Mouse (Mus musculus) kidney, embryonic 14.5 days (tissue): ENCODE data around the gene Gm42906. TPM values are rescaled to one million over a fixed set of nuclear protein-coding genes. Genes with fewer than 3 reads are reported as not detected.

Experiments
- ATAC-seq: fragments of 200-750 bp; cut with Nextera tagmentation; 2 replicates; pipeline ENCODE4 v1.8.0; 2017; ENCODE audit warnings: moderate number of reproducible peaks, mild to moderate bottlenecking, moderate TSS enrichment, moderate library complexity; ENCODE audit not compliant: low FRiP score, low TSS enrichment
- H3K27ac ChIP-seq: fragments of 300-500 bp; sonication (generic); 2 replicates; pipeline ENCODE4 v1.5.1; 2014; ENCODE audit warnings: low read depth, mild to moderate bottlenecking, low read length, moderate library complexity, mixed read lengths
- H3K27me3 ChIP-seq: fragments of 300-500 bp; sonication (generic); 2 replicates; pipeline ENCODE4 v1.6.1; 2014; ENCODE audit warnings: mild to moderate bottlenecking, low read length; ENCODE audit not compliant: control insufficient read depth, insufficient read depth
- H3K36me3 ChIP-seq: fragments of 300-500 bp; sonication (generic); 2 replicates; pipeline ENCODE4 v1.6.1; 2014; ENCODE audit warnings: low read length, mixed read lengths; ENCODE audit not compliant: control insufficient read depth, insufficient read depth
- H3K4me1 ChIP-seq: fragments of 300-500 bp; sonication (generic); 2 replicates; pipeline ENCODE4 v1.6.1; 2014; ENCODE audit warnings: low read length, mixed read lengths; ENCODE audit not compliant: control insufficient read depth, insufficient read depth
- H3K4me2 ChIP-seq: fragments of 300-500 bp; sonication (generic); replicated peaks from 2 replicates; pipeline ENCODE4 v1.6.1; 2014; ENCODE audit warnings: low read depth, mild to moderate bottlenecking, low read length
- H3K4me3 ChIP-seq: fragments of 300-500 bp; sonication (generic); 2 replicates; pipeline ENCODE4 v1.5.1; 2014; ENCODE audit warnings: mild to moderate bottlenecking, low read length
- H3K9ac ChIP-seq: fragments of 300-500 bp; sonication (generic); 2 replicates; pipeline ENCODE4 v1.6.1; 2014; ENCODE audit warnings: low read depth, mild to moderate bottlenecking, low read length, moderate library complexity
- H3K9me3 ChIP-seq: fragments of 300-500 bp; sonication (generic); 2 replicates; pipeline ENCODE4 v1.6.1; 2016; ENCODE audit warnings: low read length; ENCODE audit not compliant: control insufficient read depth
- WGBS: fragments of 180-500 bp; shearing (Covaris S2); extraction: QIAGEN DNeasy Blood & Tissue Kit; methylation state at CpG from one replicate; pipeline ENCODE4 v1.1.7; 2014; 5-methylcytosine and 5-hydroxymethylcytosine counted together
- polyA plus RNA-seq: library from polyadenylated mRNA; unstranded; fragments of >200 nt; fragmentation: Nextera tagmentation; extraction: Ambion mirVana; gene quantifications from 2 replicates; pipeline ENCODE4 v1.2.1, GENCODE M21; 2014

Gm42906 gene
- polyA plus RNA-seq, 1 experiment from 2014 or later, result not detected

- 73% methylated on average over 3 of the region's 3 CpGs for WGBS
- H3K9ac ChIP-seq, result no peak overlapping the region
- no peaks in the 10 kb centered on the region for H3K9me3 ChIP-seq
- ATAC-seq, result no peak
- no peak overlapping the region for H3K27ac ChIP-seq
- H3K27me3 ChIP-seq, result no peaks in the 10 kb centered on the region
- H3K4me3 ChIP-seq, result no peak overlapping the region
- H3K36me3 ChIP-seq, result no peaks in the 10 kb centered on the region
- peaks cover 10% of the 10 kb centered on the region; the same call in 1 of the 2 replicates for H3K4me1 ChIP-seq
- no peak overlapping the region for H3K4me2 ChIP-seq
Observed at GRCm38 (mm10) chr5:151413617-151414016, 14.3 kb downstream of the Gm42906 start.

GRCm38 (mm10) chr5:151412666-151413463 lies 15.1 kb downstream of the Gm42906 start:
- 35% methylated on average over 11 of the region's 11 CpGs for WGBS
- H3K27ac ChIP-seq, result peak overlapping the region; percentile 1; the same call in 1 of the 2 replicates
- ATAC-seq, result peak; percentile 76; the same call in 1 of the 2 replicates

GRCm38 (mm10) chr5:151410006-151410405 lies 18.0 kb downstream of the Gm42906 start:
- H3K4me2 ChIP-seq, result no peak overlapping the region
- no peaks in the 10 kb centered on the region for H3K27me3 ChIP-seq
- no peaks in the 10 kb centered on the region for H3K9me3 ChIP-seq
- H3K4me3 ChIP-seq, result no peak overlapping the region
- 73% methylated on average over 3 of the region's 3 CpGs for WGBS
- H3K27ac ChIP-seq, result no peak overlapping the region
- peaks cover 10% of the 10 kb centered on the region; the same call in 1 of the 2 replicates for H3K4me1 ChIP-seq
- H3K36me3 ChIP-seq, result no peaks in the 10 kb centered on the region
- ATAC-seq, result no peak
- H3K9ac ChIP-seq, result no peak overlapping the region

More at GRCm38 (mm10) chr5:151412666-151413463, 15.1 kb downstream of the Gm42906 start:
- no peaks in the 10 kb centered on the region for H3K27me3 ChIP-seq
- no peaks in the 10 kb centered on the region for H3K9me3 ChIP-seq
- H3K4me1 ChIP-seq, result peaks cover 10% of the 10 kb centered on the region; the same call in 1 of the 2 replicates
- no peak overlapping the region for H3K4me3 ChIP-seq
- H3K4me2 ChIP-seq, result no peak overlapping the region
- H3K9ac ChIP-seq, result no peak overlapping the region
- H3K36me3 ChIP-seq, result no peaks in the 10 kb centered on the region

GRCm38 (mm10) chr5:151409282-151409681 lies 18.7 kb downstream of the Gm42906 start:
- no peak overlapping the region for H3K4me3 ChIP-seq
- no peaks in the 10 kb centered on the region for H3K36me3 ChIP-seq
- WGBS, result 44% methylated on average over 1 of the region's 1 CpGs
- H3K9me3 ChIP-seq, result no peaks in the 10 kb centered on the region
- no peak for ATAC-seq
- H3K4me2 ChIP-seq, result no peak overlapping the region
- H3K27ac ChIP-seq, result peak overlapping the region; percentile 51; the same call in 1 of the 2 replicates
- no peaks in the 10 kb centered on the region for H3K27me3 ChIP-seq
- H3K4me1 ChIP-seq, result peaks cover 10% of the 10 kb centered on the region; the same call in 1 of the 2 replicates
- no peak overlapping the region for H3K9ac ChIP-seq

GRCm38 (mm10) chr5:151408124-151408900 lies 19.7 kb downstream of the Gm42906 start:
- H3K4me2 ChIP-seq, result no peak overlapping the region
- 0 out of 2 replicates have a peak, but pooled peaks have one; percentile 59 for ATAC-seq
- peaks cover 8% of the 10 kb centered on the region; the same call in 1 of the 2 replicates for H3K4me1 ChIP-seq
- WGBS, result 44% methylated on average over 7 of the region's 7 CpGs
- H3K4me3 ChIP-seq, result no peak overlapping the region
- H3K36me3 ChIP-seq, result no peaks in the 10 kb centered on the region
- no peaks in the 10 kb centered on the region for H3K9me3 ChIP-seq
- peak overlapping the region; percentile 59; the same call in 1 of the 2 replicates for H3K27ac ChIP-seq
- H3K9ac ChIP-seq, result no peak overlapping the region
- no peaks in the 10 kb centered on the region for H3K27me3 ChIP-seq

DNA sequence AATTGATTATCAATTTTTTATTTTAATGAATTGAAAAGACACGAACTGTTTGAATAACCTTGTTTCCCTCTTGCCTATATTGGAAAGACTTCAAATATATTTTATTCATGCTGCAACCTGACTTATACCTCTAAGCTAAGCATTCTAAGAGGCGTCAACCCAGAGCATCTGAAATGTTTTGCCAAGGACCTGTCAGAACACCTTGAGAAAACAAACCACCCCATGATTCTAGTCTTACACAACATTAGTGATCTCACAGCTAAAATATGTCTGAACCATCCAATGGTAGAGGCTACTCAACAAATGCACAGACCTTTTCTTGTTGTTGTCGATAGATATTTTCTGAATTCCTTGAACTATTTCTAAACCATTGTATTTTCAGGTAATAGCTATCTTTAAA lies 20.5 kb downstream of the Gm42906 start:
- H3K9me3 ChIP-seq, result no peaks in the 10 kb centered on the region
- H3K27me3 ChIP-seq, result no peaks in the 10 kb centered on the region
- no peak overlapping the region for H3K4me2 ChIP-seq
- no peak overlapping the region; the same call in 1 of the 2 replicates for H3K27ac ChIP-seq
- H3K9ac ChIP-seq, result no peak overlapping the region
- H3K4me1 ChIP-seq, result peaks cover under 1% of the 10 kb centered on the region; the same call in 1 of the 2 replicates
- no peaks in the 10 kb centered on the region for H3K36me3 ChIP-seq
- ATAC-seq, result no peak
- 89% methylated on average over 3 of the region's 3 CpGs for WGBS
- H3K4me3 ChIP-seq, result no peak overlapping the region

DNA sequence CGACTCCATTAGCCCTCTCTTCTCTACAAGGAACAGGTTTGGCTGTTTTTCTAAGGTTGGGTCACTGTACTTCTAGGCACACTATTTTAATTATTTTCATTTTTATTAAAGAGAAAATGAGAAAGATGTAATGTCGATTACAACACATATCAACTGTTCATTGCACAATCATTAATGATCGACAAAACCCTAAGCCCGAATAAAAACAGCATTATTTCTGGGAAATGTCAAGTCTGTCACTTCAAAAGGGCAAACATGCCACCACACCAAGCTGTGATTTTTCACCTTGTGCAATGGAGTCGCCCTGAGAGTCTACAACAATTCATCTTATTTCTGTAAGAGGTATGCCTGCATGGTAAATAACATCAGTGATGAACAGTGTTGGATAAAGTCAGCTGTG lies 21.7 kb downstream of the Gm42906 start:
- no peaks in the 10 kb centered on the region for H3K9me3 ChIP-seq

DNA sequence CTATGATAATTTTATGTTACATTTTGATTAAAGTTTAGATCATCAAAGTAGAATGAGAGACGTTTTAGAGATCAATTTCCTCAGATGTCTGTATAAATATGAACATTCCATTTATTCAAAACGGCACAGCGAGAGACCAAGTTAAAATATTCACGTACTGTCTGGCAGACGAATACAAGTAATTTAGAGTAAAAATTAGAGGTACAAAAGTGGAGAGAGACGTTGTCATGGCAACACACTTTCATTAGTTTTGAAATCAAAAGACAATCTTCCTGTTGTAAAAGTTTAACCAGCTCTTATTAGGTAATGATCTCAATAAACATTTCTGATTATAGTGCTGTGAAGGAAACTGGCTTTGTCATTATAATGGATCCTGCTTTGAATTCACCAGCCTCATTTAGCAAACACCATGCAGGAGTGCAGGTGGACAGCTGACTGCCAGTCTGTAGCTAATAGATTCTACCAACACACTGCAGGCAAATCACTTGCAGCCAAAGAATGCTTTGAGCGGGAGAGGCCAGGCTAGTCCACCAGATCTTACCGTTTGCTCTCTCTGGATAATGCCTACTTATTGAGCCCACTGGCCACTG lies 22.6 kb downstream of the Gm42906 start:
- Histone ChIP-seq H3K27me3 (no peaks in the 10 kb centered on the region), H3K4me2 (no peak overlapping the region), H3K27ac (no peak overlapping the region), H3K4me1 (no peaks in the 10 kb centered on the region), H3K4me3 (no peak overlapping the region), H3K9me3 (no peaks in the 10 kb centered on the region), H3K9ac (no peak overlapping the region), H3K36me3 (no peaks in the 10 kb centered on the region)
- WGBS, result 60% methylated on average over 8 of the region's 8 CpGs
- ATAC-seq, result no peak

More for the DNA sequence above, 21.7 kb downstream of the Gm42906 start:
- 78% methylated on average over 5 of the region's 5 CpGs for WGBS
- ATAC-seq, result no peak
- no peak overlapping the region for H3K4me3 ChIP-seq
- H3K36me3 ChIP-seq, result no peaks in the 10 kb centered on the region
- no peak overlapping the region for H3K9ac ChIP-seq
- no peaks in the 10 kb centered on the region for H3K27me3 ChIP-seq
- no peak overlapping the region for H3K27ac ChIP-seq
- H3K4me2 ChIP-seq, result no peak overlapping the region
- H3K4me1 ChIP-seq, result no peaks in the 10 kb centered on the region
